Mouse (Mus musculus) heart, postnatal 0 days (tissue): ENCODE data around the gene Olfr1258. TPM values are rescaled to one million over a fixed set of nuclear protein-coding genes. Genes with fewer than 3 reads are reported as not detected.
"Not testable (repeated sequence)": the region's sequence is repeated elsewhere in the genome, so short reads cannot be mapped to it uniquely, and the experiment has no call there.

Experiments
- ATAC-seq: fragments of 200-750 bp; cut with Nextera tagmentation; 2 replicates; pipeline ENCODE4 v1.8.0; 2017; ENCODE audit warnings: low read depth, moderate number of reproducible peaks, moderate library complexity; ENCODE audit not compliant: insufficient read depth
- DNase-seq: peaks from one replicate; pipeline ENCODE4 v3.0.0-alpha.2; 2016; ENCODE audit warnings: low spot score
- H3K27ac ChIP-seq: fragments of 300-500 bp; sonication (generic); 2 replicates; pipeline ENCODE4 v1.5.1; 2014; ENCODE audit warnings: low read depth, mild to moderate bottlenecking
- H3K27me3 ChIP-seq: fragments of 300-500 bp; sonication (generic); 2 replicates; pipeline ENCODE4 v1.6.1; 2014; ENCODE audit warnings: low read length, mixed read lengths; ENCODE audit not compliant: control insufficient read depth, insufficient read depth
- H3K36me3 ChIP-seq: fragments of 300-500 bp; sonication (generic); replicated peaks from 2 replicates; pipeline ENCODE4 v1.6.1; 2014; ENCODE audit warnings: low read length, mixed read lengths; ENCODE audit not compliant: control insufficient read depth, insufficient read depth
- H3K4me1 ChIP-seq: fragments of 300-500 bp; sonication (generic); 2 replicates; pipeline ENCODE4 v1.6.1; 2014; ENCODE audit warnings: antibody characterized with exemption; ENCODE audit not compliant: control insufficient read depth, insufficient read depth
- H3K4me2 ChIP-seq: fragments of 300-500 bp; sonication (generic); 2 replicates; pipeline ENCODE4 v1.6.1; 2014; ENCODE audit warnings: low read depth, mild to moderate bottlenecking, low read length, moderate library complexity
- H3K4me3 ChIP-seq: fragments of 300-500 bp; sonication (generic); 2 replicates; pipeline ENCODE4 v1.5.1; 2014; ENCODE audit warnings: low read depth, low read length
- H3K9ac ChIP-seq: fragments of 300-500 bp; sonication (generic); replicated peaks from 2 replicates; pipeline ENCODE4 v1.6.1; 2014; ENCODE audit warnings: low read depth, low read length, mixed read lengths
- H3K9me3 ChIP-seq: fragments of 300-500 bp; sonication (generic); replicated peaks from 2 replicates; pipeline ENCODE4 v1.6.1; 2016; ENCODE audit warnings: low read length; ENCODE audit not compliant: control insufficient read depth
- CTCF ChIP-seq: IDR thresholded peaks from 2 replicates; pipeline ENCODE4 v1.5.1; 2016; ENCODE audit warnings: antibody characterized with exemption, control low read depth, low read depth
- EP300 ChIP-seq: IDR thresholded peaks from 2 replicates; pipeline ENCODE4 v1.6.1; 2016; ENCODE audit warnings: antibody characterized with exemption, low read depth
- WGBS: fragments of 180-500 bp; shearing (Covaris S2); extraction: QIAGEN DNeasy Blood & Tissue Kit; methylation state at CpG from one replicate; pipeline ENCODE4 v1.1.7; 2014; 5-methylcytosine and 5-hydroxymethylcytosine counted together
- polyA plus RNA-seq: library from polyadenylated mRNA; unstranded; fragments of >200 nt; fragmentation: Nextera tagmentation; extraction: Ambion mirVana; gene quantifications from 2 replicates; pipeline ENCODE4 v1.2.1, GENCODE M21; 2015
- total RNA-seq: library from RNA; depleted of rRNA; stranded (reverse); fragments of >200 nt; gene quantifications from 2 replicates; pipeline ENCODE4 v1.2.3, GENCODE M21; 2014; ENCODE audit warnings: low replicate concordance; rRNA removed

Olfr1258 gene
- total RNA-seq (not detected in 2 replicates), polyA plus RNA-seq (not detected in 2 replicates)

- no peak within 1 kb of the TSS for H3K27ac ChIP-seq
- DNase-seq, result no peak
- H3K4me1 ChIP-seq, result no peaks in the 10 kb centered on the region
- no peak within 1 kb of the TSS for H3K4me3 ChIP-seq
- no peak for ATAC-seq
- no peaks in the 10 kb centered on the region for H3K36me3 ChIP-seq
- H3K9me3 ChIP-seq, result no peaks in the 10 kb centered on the region
- H3K4me2 ChIP-seq, result no peak within 1 kb of the TSS
- no peak for TF ChIP-seq EP300
- no peak for TF ChIP-seq CTCF
- no peaks in the 10 kb centered on the region for H3K27me3 ChIP-seq
- no peak within 1 kb of the TSS for H3K9ac ChIP-seq
Measured at GRCm38 (mm10) chr2:89927009-89927408, at the start of gene Olfr1258. TSS of gene Olfr1258 (plus strand) at chr2:89927309.

GRCm38 (mm10) chr2:89878137-89878536, 49.0 kb upstream of the Olfr1258 start, which contains the start of gene Olfr1257:
TSS of gene Olfr1257 (plus strand) at chr2:89878437.
- TF ChIP-seq EP300 (no peak), CTCF (no peak)
- no peak within 1 kb of the TSS for H3K4me3 ChIP-seq
- no peaks in the 10 kb centered on the region for H3K4me1 ChIP-seq
- WGBS, result 66% methylated on average over 1 of the region's 1 CpGs
- H3K9ac ChIP-seq, result no peak within 1 kb of the TSS
- H3K9me3 ChIP-seq, result no peaks in the 10 kb centered on the region
- no peak for DNase-seq
- no peaks in the 10 kb centered on the region for H3K36me3 ChIP-seq
- H3K4me2 ChIP-seq, result no peak within 1 kb of the TSS
- ATAC-seq, result no peak
- no peak within 1 kb of the TSS for H3K27ac ChIP-seq
- no peaks in the 10 kb centered on the region for H3K27me3 ChIP-seq

- not testable (repeated sequence) for H3K9ac ChIP-seq, H3K36me3 ChIP-seq, H3K27me3 ChIP-seq, DNase-seq, H3K27ac ChIP-seq, H3K4me3 ChIP-seq, H3K9me3 ChIP-seq, ATAC-seq, H3K4me2 ChIP-seq, H3K4me1 ChIP-seq
- WGBS, result 79% methylated on average over 9 of the region's 9 CpGs
Measured at GRCm38 (mm10) chr2:89912616-89913015, 14.5 kb upstream of the Olfr1258 start.

GRCm38 (mm10) chr2:89948564-89948963, 21.5 kb downstream of the Olfr1258 start, which contains the start of gene Olfr1259:
TSS of gene Olfr1259 (minus strand) at chr2:89948664.
- ATAC-seq (no peak), DNase-seq (no peak)
- Histone ChIP-seq H3K4me2 (no peak within 1 kb of the TSS), H3K9me3 (no peaks in the 10 kb centered on the region), H3K9ac (no peak within 1 kb of the TSS), H3K4me1 (no peaks in the 10 kb centered on the region), H3K36me3 (no peaks in the 10 kb centered on the region), H3K4me3 (no peak within 1 kb of the TSS), H3K27me3 (no peaks in the 10 kb centered on the region), H3K27ac (no peak within 1 kb of the TSS)
- WGBS, result 69% methylated on average over 5 of the region's 5 CpGs
- no peak for TF ChIP-seq EP300
- no peak for TF ChIP-seq CTCF

- ATAC-seq (no peak), DNase-seq (no peak)
- H3K4me2 ChIP-seq, result no peak within 1 kb of the TSS
- H3K9me3 ChIP-seq, result no peaks in the 10 kb centered on the region
- 56% methylated on average over 2 of the region's 2 CpGs for WGBS
- no peak within 1 kb of the TSS for H3K4me3 ChIP-seq
- H3K9ac ChIP-seq, result no peak within 1 kb of the TSS
- no peaks in the 10 kb centered on the region for H3K4me1 ChIP-seq
- TF ChIP-seq CTCF, result no peak
- TF ChIP-seq EP300, result no peak
- H3K27ac ChIP-seq, result no peak within 1 kb of the TSS
- no peaks in the 10 kb centered on the region for H3K36me3 ChIP-seq
- H3K27me3 ChIP-seq, result no peaks in the 10 kb centered on the region
Measured at GRCm38 (mm10) chr2:89974184-89974583, 47.1 kb downstream of the Olfr1258 start, which contains the start of gene Olfr1260. TSS of gene Olfr1260 (plus strand) at chr2:89974340.

GRCm38 (mm10) chr2:89977709-89978108, 50.6 kb downstream of the Olfr1258 start:
- ATAC-seq (no peak), DNase-seq (no peak)
- H3K4me2 ChIP-seq, result no peak overlapping the region
- H3K4me3 ChIP-seq, result no peak overlapping the region
- no peak overlapping the region for H3K27ac ChIP-seq
- TF ChIP-seq EP300, result no peak
- TF ChIP-seq CTCF, result no peak
- H3K4me1 ChIP-seq, result no peaks in the 10 kb centered on the region
- H3K36me3 ChIP-seq, result no peaks in the 10 kb centered on the region
- H3K9ac ChIP-seq, result no peak overlapping the region
- no peaks in the 10 kb centered on the region for H3K27me3 ChIP-seq
- H3K9me3 ChIP-seq, result no peaks in the 10 kb centered on the region
- WGBS, result 69% methylated on average over 2 of the region's 2 CpGs

Other genes with a start within 250 kb of the Olfr1258 start
- not detected in 2 replicates for gene Olfr1252, start 202.3 kb upstream of the Olfr1258 start, total RNA-seq
- gene Olfr1252, start 202.3 kb upstream of the Olfr1258 start, polyA plus RNA-seq, result not detected in 2 replicates
- not detected in 2 replicates for gene Olfr1253, start 170.2 kb upstream of the Olfr1258 start, total RNA-seq
- not detected in 2 replicates for gene Olfr1253, start 170.2 kb upstream of the Olfr1258 start, polyA plus RNA-seq
- gene Olfr1254, start 133.7 kb upstream of the Olfr1258 start, total RNA-seq, result not detected in 2 replicates
- not detected in 2 replicates for gene Olfr1254, start 133.7 kb upstream of the Olfr1258 start, polyA plus RNA-seq
- not detected in 2 replicates for gene Olfr1255, start 115.3 kb upstream of the Olfr1258 start, total RNA-seq
- gene Olfr1255, start 115.3 kb upstream of the Olfr1258 start, polyA plus RNA-seq, result not detected in 2 replicates
- gene Olfr1256, start 85.8 kb upstream of the Olfr1258 start, total RNA-seq, result not detected in 2 replicates
- gene Olfr1256, start 85.8 kb upstream of the Olfr1258 start, polyA plus RNA-seq, result not detected in 2 replicates
- not detected in 2 replicates for gene Olfr48, start 79.1 kb upstream of the Olfr1258 start, total RNA-seq
- gene Olfr48, start 79.1 kb upstream of the Olfr1258 start, polyA plus RNA-seq, result not detected in 2 replicates
- not detected in 2 replicates for gene Olfr1257, start 48.9 kb upstream of the Olfr1258 start, total RNA-seq
- gene Olfr1257, start 48.9 kb upstream of the Olfr1258 start, polyA plus RNA-seq, result not detected in 2 replicates
- gene Olfr1259, start 21.4 kb downstream of the Olfr1258 start, total RNA-seq, result not detected in 2 replicates
- gene Olfr1259, start 21.4 kb downstream of the Olfr1258 start, polyA plus RNA-seq, result not detected in 2 replicates
- not detected in 2 replicates for gene Olfr1260, start 47.0 kb downstream of the Olfr1258 start, total RNA-seq
- not detected in 2 replicates for gene Olfr1260, start 47.0 kb downstream of the Olfr1258 start, polyA plus RNA-seq
- not detected in 2 replicates for gene Olfr1261, start 63.9 kb downstream of the Olfr1258 start, total RNA-seq
- not detected in 2 replicates for gene Olfr1261, start 63.9 kb downstream of the Olfr1258 start, polyA plus RNA-seq
- gene Olfr1262, start 72.8 kb downstream of the Olfr1258 start, total RNA-seq, result not detected in 2 replicates
- gene Olfr1262, start 72.8 kb downstream of the Olfr1258 start, polyA plus RNA-seq, result not detected in 2 replicates
- gene Olfr1263, start 84.8 kb downstream of the Olfr1258 start, total RNA-seq, result not detected in 2 replicates
- not detected in 2 replicates for gene Olfr1263, start 84.8 kb downstream of the Olfr1258 start, polyA plus RNA-seq
- gene Olfr1264, start 98.3 kb downstream of the Olfr1258 start, total RNA-seq, result not detected in 2 replicates
- not detected in 2 replicates for gene Olfr1264, start 98.3 kb downstream of the Olfr1258 start, polyA plus RNA-seq
- not detected in 2 replicates for gene Olfr1265, start 108.0 kb downstream of the Olfr1258 start, total RNA-seq
- not detected in 2 replicates for gene Olfr1265, start 108.0 kb downstream of the Olfr1258 start, polyA plus RNA-seq
- gene Olfr140, start 136.3 kb downstream of the Olfr1258 start, total RNA-seq, result not detected in 2 replicates
- not detected in 2 replicates for gene Olfr140, start 136.3 kb downstream of the Olfr1258 start, polyA plus RNA-seq
- gene Olfr1269, start 194.1 kb downstream of the Olfr1258 start, total RNA-seq, result not detected in 2 replicates
- gene Olfr1269, start 194.1 kb downstream of the Olfr1258 start, polyA plus RNA-seq, result not detected in 2 replicates
- gene Olfr32, start 215.0 kb downstream of the Olfr1258 start, total RNA-seq, result not detected in 2 replicates
- gene Olfr32, start 215.0 kb downstream of the Olfr1258 start, polyA plus RNA-seq, result not detected in 2 replicates
- gene Olfr1270, start 225.8 kb downstream of the Olfr1258 start, total RNA-seq, result not detected in 2 replicates
- not detected in 2 replicates for gene Olfr1270, start 225.8 kb downstream of the Olfr1258 start, polyA plus RNA-seq